Mouse (Mus musculus): Measurements from ENCODE around the gene Tulp3.

- no peak for TF ChIP-seq CTCF (IDR thresholded peaks at IDR 0.05; ENCODE audit: low read depth)
- no peak for TF ChIP-seq EP300 (IDR thresholded peaks at IDR 0.05; ENCODE audit: low read depth)
Observed at GRCm38 (mm10) chr6:128280472-128281145, 75.0 kb downstream of the Tulp3 start.

All from heart, postnatal 0 days (tissue).